Mouse (Mus musculus) MEL (cell line): ENCODE measurements at regions not wholly inside any gene's neighbourhood (a gene's known extent, or its start where the extent isn't known, plus 50 kb on each side); places are given as distances from the start of the nearest gene placed in this dataset.

Experiments used
- DNase-seq: peaks from one replicate; pipeline ENCODE4 v3.0.0; 2011; ENCODE audit warnings: low read depth, low spot score
- H3K27ac ChIP-seq: 2 replicates; pipeline ENCODE4 v1.5.1; 2012; ENCODE audit warnings: low read depth, mild to moderate bottlenecking, control low read depth, low read length, moderate library complexity; ENCODE audit not compliant: control insufficient read depth
- H3K27me3 ChIP-seq, 2 experiments: fragments of 150-350 bp in 1 of 2; sonication (generic) in 1 of 2; 2 replicates each; pipeline ENCODE4 v1.6.1; 2012; ENCODE audit warnings: low read length in 2 of 2, mild to moderate bottlenecking in 2 of 2, improper control_type of control experiment in 1 of 2, moderate library complexity in 1 of 2; ENCODE audit not compliant: insufficient read depth in 2 of 2, control insufficient read depth in 1 of 2
- H3K36me3 ChIP-seq, 2 experiments: 2 replicates each; pipeline ENCODE4 v1.6.1; 2012 to 2014; ENCODE audit warnings: low read length in 2 of 2, improper control_type of control experiment in 1 of 2, inconsistent platforms in 1 of 2, mild to moderate bottlenecking in 1 of 2; ENCODE audit not compliant: insufficient read depth in 2 of 2, control insufficient read depth in 1 of 2
- H3K4me1 ChIP-seq, 2 experiments: fragments of 150-350 bp in 1 of 2; sonication (generic) in 1 of 2; 2 replicates each; pipeline ENCODE4 v1.6.1; 2012; ENCODE audit warnings: low read length in 2 of 2, improper control_type of control experiment in 1 of 2, mild to moderate bottlenecking in 1 of 2; ENCODE audit not compliant: insufficient read depth in 2 of 2, control insufficient read depth in 1 of 2
- H3K4me3 ChIP-seq, 2 experiments: fragments of 150-350 bp in 1 of 2; sonication (generic) in 1 of 2; 2 replicates each; pipeline ENCODE4 v1.5.1; 2012; ENCODE audit warnings: low read depth in 2 of 2, low read length in 2 of 2, mild to moderate bottlenecking in 2 of 2, moderate library complexity in 2 of 2, control low read depth in 1 of 2, improper control_type of control experiment in 1 of 2; ENCODE audit not compliant: control insufficient read depth in 1 of 2, insufficient read depth in 1 of 2
- H3K79me2 ChIP-seq: 2 replicates; pipeline ENCODE4 v1.6.1; 2012; ENCODE audit warnings: mild to moderate bottlenecking, low read length, moderate library complexity; ENCODE audit not compliant: control insufficient read depth, poor library complexity, insufficient read depth
- H3K9ac ChIP-seq: 2 replicates; pipeline ENCODE4 v1.6.1; 2012; ENCODE audit warnings: low read depth, mild to moderate bottlenecking, control low read depth, low read length, moderate library complexity; ENCODE audit not compliant: control insufficient read depth, poor library complexity, severe bottlenecking
- H3K9me3 ChIP-seq: fragments of 150-350 bp; sonication (generic); replicated peaks from 2 replicates; pipeline ENCODE4 v1.6.1; 2012; ENCODE audit warnings: mild to moderate bottlenecking, low read length, improper control_type of control experiment, moderate library complexity; ENCODE audit not compliant: insufficient read depth
- BHLHE40 ChIP-seq: IDR thresholded peaks from 2 replicates; pipeline ENCODE4 v1.6.1; 2012; ENCODE audit warnings: low read depth, mild to moderate bottlenecking, inconsistent platforms, low read length, improper control_type of control experiment, borderline replicate concordance
- CHD1 ChIP-seq: IDR thresholded peaks from 2 replicates; pipeline ENCODE4 v1.6.1; 2012; ENCODE audit warnings: low read depth, mild to moderate bottlenecking, inconsistent platforms, low read length, improper control_type of control experiment
- CHD2 ChIP-seq: IDR thresholded peaks from 2 replicates; pipeline ENCODE4 v1.6.1; 2011; ENCODE audit warnings: low read length, improper control_type of control experiment
- CTCF ChIP-seq, 3 experiments: IDR thresholded peaks in 2 of 3; conservative IDR thresholded peaks in 1 of 3; 2 replicates each; pipeline ENCODE4 v1.5.1; 2011 to 2012; ENCODE audit warnings: low read length in 3 of 3, low read depth in 2 of 3, mild to moderate bottlenecking in 2 of 3, improper control_type of control experiment in 1 of 3, inconsistent platforms in 1 of 3, mixed read lengths in 1 of 3, moderate library complexity in 1 of 3; ENCODE audit not compliant: control insufficient read depth in 1 of 3, insufficient read depth in 1 of 3, poor library complexity in 1 of 3, severe bottlenecking in 1 of 3
- E2F4 ChIP-seq: IDR thresholded peaks from 2 replicates; pipeline ENCODE4 v1.6.1; 2011; ENCODE audit warnings: low read depth, low read length, improper control_type of control experiment, borderline replicate concordance
- EP300 ChIP-seq, 2 experiments: IDR thresholded peaks; 2 replicates each; pipeline ENCODE4 v1.6.1; 2011; ENCODE audit warnings: improper control_type of control experiment in 2 of 2, low read length in 2 of 2, low read depth in 1 of 2, mild to moderate bottlenecking in 1 of 2
- ETS1 ChIP-seq: IDR thresholded peaks from 2 replicates; pipeline ENCODE4 v1.6.1; 2012; ENCODE audit warnings: low read depth, mild to moderate bottlenecking, inconsistent platforms, low read length, improper control_type of control experiment, moderate library complexity
- GATA1 ChIP-seq: IDR thresholded peaks from 2 replicates; pipeline ENCODE4 v1.6.1; 2011; ENCODE audit warnings: low read depth, low read length, improper control_type of control experiment
- MAFK ChIP-seq: IDR thresholded peaks from 2 replicates; pipeline ENCODE4 v1.6.1; 2011; ENCODE audit warnings: low read depth, mild to moderate bottlenecking, low read length, improper control_type of control experiment, borderline replicate concordance
- MAZ ChIP-seq: IDR thresholded peaks from 2 replicates; pipeline ENCODE4 v1.6.1; 2012; ENCODE audit warnings: low read depth, mild to moderate bottlenecking, inconsistent platforms, low read length, improper control_type of control experiment
- MEF2A ChIP-seq: IDR thresholded peaks from 2 replicates; pipeline ENCODE4 v1.6.1; 2014; ENCODE audit warnings: low read depth, mild to moderate bottlenecking, inconsistent platforms, low read length, improper control_type of control experiment; ENCODE audit not compliant: poor library complexity, insufficient replicate concordance, severe bottlenecking; ENCODE audit errors: extremely low read depth
- MYC ChIP-seq: IDR thresholded peaks from 2 replicates; pipeline ENCODE4 v1.6.1; 2011; ENCODE audit warnings: low read depth, mild to moderate bottlenecking, low read length, improper control_type of control experiment, moderate library complexity
- NRF1 ChIP-seq: IDR thresholded peaks from 2 replicates; pipeline ENCODE4 v1.6.1; 2014; ENCODE audit warnings: low read depth, mild to moderate bottlenecking, inconsistent platforms, low read length, improper control_type of control experiment, moderate library complexity; ENCODE audit not compliant: poor library complexity, insufficient read depth, severe bottlenecking
- RAD21 ChIP-seq: IDR thresholded peaks from 2 replicates; pipeline ENCODE4 v1.6.1; 2011; ENCODE audit warnings: mild to moderate bottlenecking, low read depth, low read length, improper control_type of control experiment
- RCOR1 ChIP-seq: IDR thresholded peaks from 2 replicates; pipeline ENCODE4 v1.6.1; 2012; ENCODE audit warnings: low read depth, mild to moderate bottlenecking, inconsistent platforms, low read length, improper control_type of control experiment
- SIN3A ChIP-seq: IDR thresholded peaks from 2 replicates; pipeline ENCODE4 v1.6.1; 2012; ENCODE audit warnings: low read length, improper control_type of control experiment, inconsistent platforms
- SMC3 ChIP-seq: IDR thresholded peaks from 2 replicates; pipeline ENCODE4 v1.6.1; 2011; ENCODE audit warnings: low read depth, low read length, improper control_type of control experiment
- TAL1 ChIP-seq: IDR thresholded peaks from 2 replicates; pipeline ENCODE4 v1.6.1; 2012; ENCODE audit warnings: mild to moderate bottlenecking, inconsistent platforms, low read length, moderate library complexity, mixed read lengths
- TBP ChIP-seq: IDR thresholded peaks from 2 replicates; pipeline ENCODE4 v1.8.0; 2011; ENCODE audit warnings: low read depth, low read length, improper control_type of control experiment
- USF1 ChIP-seq: IDR thresholded peaks from 2 replicates; pipeline ENCODE4 v1.6.1; 2014; ENCODE audit warnings: low read depth, mild to moderate bottlenecking, inconsistent platforms, low read length, improper control_type of control experiment, moderate library complexity
- ZC3H11A ChIP-seq: IDR thresholded peaks from 2 replicates; pipeline ENCODE4 v1.6.1; 2012; ENCODE audit warnings: low read depth, mild to moderate bottlenecking, inconsistent platforms, low read length, improper control_type of control experiment
- ZKSCAN1 ChIP-seq: IDR thresholded peaks from 2 replicates; pipeline ENCODE4 v1.6.1; 2012; ENCODE audit warnings: low read depth, mild to moderate bottlenecking, inconsistent platforms, low read length, improper control_type of control experiment, moderate library complexity
- ZNF384 ChIP-seq: IDR thresholded peaks from 2 replicates; pipeline ENCODE4 v1.6.1; 2012; ENCODE audit warnings: low read depth, mild to moderate bottlenecking, inconsistent platforms, low read length, improper control_type of control experiment

GRCm38 (mm10) chr10:120298293-120298927 lies 71.5 kb downstream of the Llph start:
- no peaks in the 10 kb centered on the region for H3K4me1 ChIP-seq
- no peak overlapping the region for H3K4me3 ChIP-seq
- TF ChIP-seq MAFK: no peak
- TF ChIP-seq BHLHE40: no peak
- TF ChIP-seq MEF2A: no peak
- no peak for TF ChIP-seq USF1
- TF ChIP-seq MAZ: no peak
- no peak for TF ChIP-seq MYC
- TF ChIP-seq ZNF384: no peak
- H3K36me3 ChIP-seq: no peaks in the 10 kb centered on the region
- no peaks in the 10 kb centered on the region for H3K9me3 ChIP-seq
- no peak overlapping the region for H3K9ac ChIP-seq
- H3K27ac ChIP-seq: no peak overlapping the region
- no peak for DNase-seq
- no peaks in the 10 kb centered on the region for H3K79me2 ChIP-seq
- peaks cover 0 to 2% of the 10 kb centered on the region in 2 experiments; a peak in 2 of 4 replicates for H3K27me3 ChIP-seq

- Histone ChIP-seq H3K9ac (no peak overlapping the region), H3K27me3 (no peaks in the 10 kb centered on the region; a peak in 2 of 4 replicates), H3K36me3 (no peaks in the 10 kb centered on the region), H3K4me3 (no peak overlapping the region), H3K79me2 (no peaks in the 10 kb centered on the region), H3K9me3 (no peaks in the 10 kb centered on the region), H3K4me1 (no peaks in the 10 kb centered on the region), H3K27ac (no peak overlapping the region)
- peak; percentile 42 for DNase-seq
- TF ChIP-seq TAL1 (no peak), MAFK (no peak), ETS1 (no peak), MAZ (no peak), ZC3H11A (peak; percentile 57), CTCF (IDR thresholded peaks at IDR 0.05 in 2 of 3, conservative IDR thresholded peaks at IDR 0.05 in 1 of 3; ENCODE audit: control insufficient read depth in 1 of 3, insufficient read depth in 1 of 3, low read depth in 2 of 3, low read length in 3 of 3, poor library complexity in 1 of 3, severe bottlenecking in 1 of 3) (peak; percentile 29 to 62 (median 48); a peak in 5 of 6 replicates), SMC3 (peak; percentile 62), TBP (no peak), RAD21 (peak; percentile 75)
- TF ChIP-seq, all 39 proteins: peak for 4
These were observed 79.1 kb downstream of the Llph start for GRCm38 (mm10) chr10:120306010-120306409.

- Histone ChIP-seq H3K36me3 (no peaks in the 10 kb centered on the region), H3K9ac (no peak overlapping the region), H3K79me2 (no peaks in the 10 kb centered on the region), H3K4me1 (no peaks in the 10 kb centered on the region), H3K27me3 (no peaks in the 10 kb centered on the region), H3K4me3 (no peak overlapping the region), H3K27ac (no peak overlapping the region)
- DNase-seq: no peak
- no peak for TF ChIP-seq GATA1
- TF ChIP-seq CHD1: no peak
- TF ChIP-seq CTCF (IDR thresholded peaks at IDR 0.05 in 2 of 3, conservative IDR thresholded peaks at IDR 0.05 in 1 of 3; ENCODE audit: control insufficient read depth in 1 of 3, insufficient read depth in 1 of 3, low read depth in 2 of 3, low read length in 3 of 3, poor library complexity in 1 of 3, severe bottlenecking in 1 of 3): no peak
- TF ChIP-seq SIN3A: no peak
- no peak for TF ChIP-seq ZKSCAN1
- no peak for TF ChIP-seq E2F4
- TF ChIP-seq MAZ: no peak
- no peak for TF ChIP-seq MYC
- TF ChIP-seq EP300 (IDR thresholded peaks at IDR 0.05; ENCODE audit: low read depth in 1 of 2, low read length in 2 of 2): no peak
- TF ChIP-seq CHD2: no peak
- TF ChIP-seq RCOR1: no peak
- no peak for TF ChIP-seq ZNF384
- no peak for TF ChIP-seq NRF1
- TF ChIP-seq, all 39 proteins: peak for 0
- no peaks in the 10 kb centered on the region for H3K9me3 ChIP-seq
These were observed 81.8 kb downstream of the Llph start for GRCm38 (mm10) chr10:120308681-120309080.
